Mouse (Mus musculus) lung, embryonic 14.5 days (tissue): ENCODE measurements at regions not wholly inside any gene's neighbourhood (a gene's known extent, or its start where the extent isn't known, plus 50 kb on each side); places are given as distances from the start of the nearest gene placed in this dataset.
A peak's percentile ranks its signal among the peaks of the same experiment; 100 is the strongest.

Experiments
- ATAC-seq: fragments of 200-750 bp; cut with Nextera tagmentation; 2 replicates; pipeline ENCODE4 v1.8.0; 2017; ENCODE audit warnings: mild to moderate bottlenecking, moderate TSS enrichment, moderate library complexity; ENCODE audit not compliant: insufficient read depth
- DNase-seq: peaks from one replicate; pipeline ENCODE4 v3.0.0-alpha.2; 2015
- H3K27ac ChIP-seq: fragments of 300-500 bp; sonication (generic); 2 replicates; pipeline ENCODE4 v1.5.1; 2014; ENCODE audit warnings: low read depth, mild to moderate bottlenecking, moderate library complexity
- H3K27me3 ChIP-seq: fragments of 300-500 bp; sonication (generic); 2 replicates; pipeline ENCODE4 v1.6.1; 2014; ENCODE audit warnings: low read length, control low read depth; ENCODE audit not compliant: insufficient read depth
- H3K36me3 ChIP-seq: fragments of 300-500 bp; sonication (generic); 2 replicates; pipeline ENCODE4 v1.6.1; 2014; ENCODE audit warnings: control low read depth; ENCODE audit not compliant: insufficient read depth
- H3K4me1 ChIP-seq: fragments of 300-500 bp; sonication (generic); 2 replicates; pipeline ENCODE4 v1.6.1; 2014; ENCODE audit warnings: antibody characterized with exemption, control low read depth; ENCODE audit not compliant: insufficient read depth
- H3K4me2 ChIP-seq: fragments of 300-500 bp; sonication (generic); 2 replicates; pipeline ENCODE4 v1.6.1; 2014; ENCODE audit warnings: mild to moderate bottlenecking
- H3K4me3 ChIP-seq: fragments of 300-500 bp; sonication (generic); 2 replicates; pipeline ENCODE4 v1.5.1; 2014; ENCODE audit warnings: low read depth, low read length
- H3K9ac ChIP-seq: fragments of 300-500 bp; sonication (generic); 2 replicates; pipeline ENCODE4 v1.6.1; 2014
- H3K9me3 ChIP-seq: fragments of 300-500 bp; sonication (generic); 2 replicates; pipeline ENCODE4 v1.6.1; 2016; ENCODE audit warnings: low read depth, low read length, control low read depth
- CTCF ChIP-seq: IDR thresholded peaks from 2 replicates; pipeline ENCODE4 v1.5.1; 2016; ENCODE audit warnings: antibody characterized with exemption, low read depth
- WGBS: fragments of 180-500 bp; shearing (Covaris S2); extraction: QIAGEN DNeasy Blood & Tissue Kit; methylation state at CpG from one replicate; pipeline ENCODE4 v1.1.7; 2014; 5-methylcytosine and 5-hydroxymethylcytosine counted together

DNA sequence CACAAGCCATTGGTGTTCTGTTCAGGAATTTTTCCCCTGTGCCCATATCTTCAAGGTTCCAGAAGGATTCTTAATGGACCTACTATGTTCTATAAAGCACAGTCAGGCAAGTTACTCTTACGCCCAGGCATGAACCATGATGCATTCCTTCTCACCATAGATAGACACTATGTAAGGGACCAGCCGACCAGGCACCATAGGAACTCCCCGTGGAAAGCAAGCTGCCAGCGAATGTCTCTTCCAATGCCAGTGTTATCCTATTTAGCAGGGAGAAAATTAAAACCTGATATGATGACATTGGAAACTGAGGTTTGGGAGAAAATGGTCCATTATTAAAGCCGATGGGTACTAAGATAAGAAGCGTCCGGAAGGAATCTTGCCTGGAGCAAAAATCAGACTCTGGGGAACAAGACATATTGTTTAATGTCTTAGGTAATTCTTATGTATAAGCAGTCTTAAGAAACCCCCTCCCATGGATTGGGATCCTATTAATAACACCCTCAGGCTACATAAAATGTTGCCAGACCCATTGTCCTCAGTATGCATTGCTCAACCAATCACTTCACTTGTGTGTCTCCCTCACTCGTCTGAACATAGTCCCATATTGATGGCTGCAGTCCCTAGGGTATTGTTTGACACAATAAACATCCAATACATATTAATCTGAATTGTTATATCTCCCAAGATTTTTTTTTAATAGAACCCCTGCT is 84.2 kb upstream of the Cop1 start:
- Histone ChIP-seq H3K4me1 (no peaks in the 10 kb centered on the region), H3K36me3 (no peaks in the 10 kb centered on the region), H3K4me3 (no peak overlapping the region), H3K9me3 (no peaks in the 10 kb centered on the region), H3K27ac (no peak overlapping the region), H3K27me3 (no peaks in the 10 kb centered on the region), H3K9ac (no peak overlapping the region), H3K4me2 (no peak overlapping the region)
- WGBS, result 86% methylated on average over 8 of the region's 8 CpGs
- TF ChIP-seq CTCF, result no peak
- DNase-seq (no peak), ATAC-seq (no peak)

DNA sequence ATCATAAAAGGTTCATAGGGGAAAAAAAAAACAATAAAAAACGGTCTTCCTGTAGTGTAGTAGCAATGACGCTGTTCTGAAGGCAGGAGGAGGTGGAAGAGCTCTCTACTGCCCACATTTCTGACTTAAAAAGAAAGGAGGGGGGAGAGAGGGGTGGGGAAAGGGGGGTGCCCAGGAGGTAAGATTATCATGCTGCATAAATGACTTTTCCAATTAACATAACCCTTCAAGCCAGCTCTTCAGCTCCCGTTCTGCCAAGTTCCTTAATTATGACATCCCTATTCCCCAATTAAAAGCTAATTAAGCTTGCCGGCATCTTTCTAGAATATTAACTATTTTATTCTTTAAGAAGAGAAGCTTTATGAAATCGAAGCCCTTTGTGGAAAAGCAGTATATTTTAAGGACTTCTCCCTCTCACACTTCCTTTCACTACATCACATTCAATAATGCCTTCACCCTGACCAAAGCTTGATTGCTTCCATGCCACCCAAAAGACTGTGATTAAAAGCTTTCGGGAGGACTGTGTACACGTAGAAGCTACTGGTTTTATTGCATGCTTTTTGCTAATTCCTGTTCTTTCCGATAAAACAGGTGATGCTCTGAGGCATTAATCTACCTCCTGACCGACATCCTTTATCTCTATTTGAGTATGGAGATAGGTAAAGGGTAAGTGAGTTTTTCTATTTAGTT is 83.5 kb upstream of the Cop1 start:
- Histone ChIP-seq H3K36me3 (no peaks in the 10 kb centered on the region), H3K4me1 (no peaks in the 10 kb centered on the region), H3K9me3 (no peaks in the 10 kb centered on the region), H3K4me3 (no peak overlapping the region), H3K27me3 (no peaks in the 10 kb centered on the region), H3K27ac (no peak overlapping the region), H3K4me2 (no peak overlapping the region), H3K9ac (no peak overlapping the region)
- ATAC-seq, result no peak
- WGBS, result 77% methylated on average over 9 of the region's 9 CpGs
- DNase-seq, result no peak
- no peak for TF ChIP-seq CTCF

DNA sequence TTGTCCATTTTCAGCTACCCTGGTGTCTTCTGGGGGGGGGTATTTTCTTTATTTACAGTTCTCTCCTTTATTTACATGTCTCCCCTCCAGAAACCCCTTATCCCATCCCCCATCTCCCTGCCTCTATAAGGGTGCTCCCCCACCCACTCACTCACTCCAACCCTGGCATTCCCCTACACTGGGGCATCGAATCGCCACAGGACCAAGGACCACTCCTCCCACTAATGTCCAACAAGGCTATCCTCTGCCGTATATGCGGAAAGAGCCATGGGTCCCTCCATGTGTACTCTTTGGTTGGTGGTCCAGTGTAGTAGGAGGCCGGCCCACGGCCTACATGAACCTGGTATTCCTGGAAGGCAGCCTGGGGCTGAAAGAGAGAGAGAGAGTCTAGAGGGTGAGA is 82.9 kb upstream of the Cop1 start:
- Histone ChIP-seq H3K9ac (no peak overlapping the region), H3K27ac (no peak overlapping the region), H3K4me2 (no peak overlapping the region), H3K9me3 (no peaks in the 10 kb centered on the region), H3K27me3 (no peaks in the 10 kb centered on the region), H3K4me1 (no peaks in the 10 kb centered on the region), H3K36me3 (no peaks in the 10 kb centered on the region), H3K4me3 (no peak overlapping the region)
- TF ChIP-seq CTCF, result no peak
- no peak for ATAC-seq
- DNase-seq, result no peak
- 78% methylated on average over 6 of the region's 6 CpGs for WGBS

DNA sequence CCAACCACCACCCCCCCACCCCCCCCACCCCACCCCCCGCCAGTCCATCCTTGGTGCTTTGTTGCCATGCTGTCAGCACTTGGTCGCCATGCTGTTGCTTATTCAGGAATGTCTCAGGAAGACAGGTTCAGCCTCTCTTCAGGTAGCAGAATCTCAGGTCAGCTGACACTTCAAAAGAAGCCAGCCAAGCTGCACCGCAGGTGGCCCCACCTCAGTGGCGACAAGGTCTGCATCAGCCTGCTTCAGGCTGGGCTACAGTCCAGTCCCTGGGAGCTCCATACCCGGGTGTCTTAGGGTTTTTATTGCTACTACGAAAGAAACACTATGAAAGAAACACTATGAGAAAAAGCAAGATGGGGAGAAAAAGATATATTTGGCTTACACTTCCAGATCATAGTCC is 82.4 kb upstream of the Cop1 start:
- Histone ChIP-seq H3K27me3 (no peaks in the 10 kb centered on the region), H3K9me3 (no peaks in the 10 kb centered on the region), H3K4me2 (no peak overlapping the region), H3K4me3 (no peak overlapping the region), H3K27ac (no peak overlapping the region), H3K9ac (no peak overlapping the region), H3K36me3 (no peaks in the 10 kb centered on the region), H3K4me1 (no peaks in the 10 kb centered on the region)
- TF ChIP-seq CTCF, result no peak
- no peak for ATAC-seq
- WGBS, result 50% methylated on average over 6 of the region's 6 CpGs
- no peak for DNase-seq

DNA sequence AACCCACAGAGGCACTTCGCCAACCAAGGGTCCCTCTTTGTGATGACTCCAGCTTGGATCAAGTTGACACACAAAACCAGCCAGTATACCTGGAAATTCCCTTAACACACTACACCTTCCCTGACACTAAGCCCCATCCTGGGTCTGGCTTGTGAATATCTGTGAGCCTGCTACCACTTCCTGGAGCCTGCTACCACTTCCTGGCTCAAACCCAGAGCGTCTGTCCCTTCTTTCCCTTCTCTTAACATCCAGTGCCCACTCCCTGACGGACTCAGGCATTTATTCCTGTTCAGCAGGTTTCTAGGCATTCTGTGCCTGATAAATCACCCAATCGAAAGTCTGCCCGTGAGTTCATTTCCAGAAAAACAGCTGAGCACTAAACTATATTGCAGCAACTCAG is 81.8 kb upstream of the Cop1 start:
- H3K4me3 ChIP-seq, result no peak overlapping the region
- no peaks in the 10 kb centered on the region for H3K36me3 ChIP-seq
- no peak for ATAC-seq
- no peaks in the 10 kb centered on the region for H3K27me3 ChIP-seq
- no peaks in the 10 kb centered on the region for H3K4me1 ChIP-seq
- no peak for TF ChIP-seq CTCF
- no peaks in the 10 kb centered on the region for H3K9me3 ChIP-seq
- DNase-seq, result no peak
- no peak overlapping the region for H3K4me2 ChIP-seq
- no peak overlapping the region for H3K27ac ChIP-seq
- WGBS, result 48% methylated on average over 5 of the region's 5 CpGs
- H3K9ac ChIP-seq, result no peak overlapping the region

DNA sequence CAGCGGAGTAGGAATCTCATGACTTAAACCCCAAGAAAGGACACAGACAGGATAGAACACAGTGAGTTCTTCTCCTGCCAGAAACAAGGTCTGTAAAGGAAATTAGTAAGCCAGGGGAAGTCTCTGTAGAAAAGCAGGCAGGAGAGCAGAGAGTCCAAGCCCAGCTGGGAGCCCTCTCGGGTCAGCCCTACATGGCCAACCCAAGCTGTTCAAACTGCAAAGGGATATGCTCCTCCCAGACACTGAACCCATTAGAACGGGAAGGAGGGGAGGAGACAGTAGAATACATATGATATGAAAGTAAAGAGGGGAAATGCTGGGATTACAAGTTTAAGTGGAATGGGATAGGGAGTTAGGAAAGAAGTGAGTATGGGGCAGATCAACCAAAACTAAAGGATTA is 75.7 kb upstream of the Cop1 start:
- Histone ChIP-seq H3K9ac (no peak overlapping the region), H3K36me3 (no peaks in the 10 kb centered on the region), H3K9me3 (no peaks in the 10 kb centered on the region), H3K4me2 (no peak overlapping the region), H3K27me3 (no peaks in the 10 kb centered on the region), H3K27ac (no peak overlapping the region), H3K4me3 (no peak overlapping the region), H3K4me1 (no peaks in the 10 kb centered on the region)
- WGBS, result 50% methylated on average over 3 of the region's 3 CpGs
- no peak for TF ChIP-seq CTCF
- peak; percentile 66; the same call in 1 of the 2 replicates for ATAC-seq
- DNase-seq, result peak; percentile 52

DNA sequence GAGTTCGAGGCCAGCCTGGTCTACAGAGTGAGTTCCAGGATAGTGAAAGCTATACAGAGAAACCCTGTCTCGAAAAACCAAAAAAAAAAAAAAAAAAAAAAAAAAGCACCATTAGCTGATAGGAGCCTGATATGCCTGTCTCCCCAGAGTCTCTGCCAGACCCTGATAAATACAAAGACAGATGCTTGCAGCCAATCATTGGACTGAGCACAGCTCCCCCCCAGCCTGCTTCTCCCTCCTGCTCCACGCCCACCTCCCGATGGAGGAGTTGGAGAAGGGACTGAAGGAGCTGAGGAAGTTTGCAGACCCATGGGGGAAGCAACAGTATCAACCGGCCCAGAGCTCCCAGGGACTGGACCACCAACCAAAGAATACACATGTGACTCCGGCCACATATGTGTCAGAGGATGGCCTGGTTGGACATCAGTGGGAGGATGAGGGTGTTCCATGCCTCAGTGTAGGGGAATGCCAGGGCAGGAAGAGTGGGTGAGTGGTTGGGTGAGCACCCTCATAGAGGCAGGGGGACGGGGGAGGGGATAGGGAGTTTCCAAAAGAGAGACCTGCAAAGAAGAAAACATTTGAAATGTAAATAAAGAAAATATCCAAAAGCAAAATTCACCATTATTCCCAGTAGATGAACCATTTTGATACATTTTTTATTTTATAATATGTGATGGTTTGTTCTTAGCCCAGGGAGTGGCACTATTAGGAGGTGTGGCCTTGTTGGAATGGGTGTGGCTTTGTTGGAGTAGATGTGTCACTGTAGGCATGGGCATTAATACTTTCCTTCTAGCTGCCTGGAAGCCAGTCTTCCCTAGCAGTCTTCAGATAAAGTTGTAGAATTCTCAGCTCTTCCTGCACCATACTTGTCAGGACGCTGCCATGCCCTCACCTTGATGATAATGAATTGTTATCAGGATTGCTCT is 71.8 kb upstream of the Cop1 start:
- DNase-seq (no peak), ATAC-seq (no peak)
- Histone ChIP-seq H3K27ac (no peak overlapping the region), H3K9me3 (no peaks in the 10 kb centered on the region), H3K4me2 (no peak overlapping the region), H3K9ac (no peak overlapping the region), H3K4me3 (no peak overlapping the region), H3K36me3 (no peaks in the 10 kb centered on the region), H3K27me3 (no peaks in the 10 kb centered on the region), H3K4me1 (no peaks in the 10 kb centered on the region; the same call in none of the 2 replicates)
- WGBS, result 81% methylated on average over 8 of the region's 8 CpGs
- no peak for TF ChIP-seq CTCF
